Mouse (Mus musculus) hindbrain, embryonic 14.5 days (tissue): ENCODE results near the gene A4gnt. TPM values are rescaled to one million over a fixed set of nuclear protein-coding genes. Genes with fewer than 3 reads are reported as not detected.

Source experiments
- ATAC-seq: fragments of 200-750 bp; cut with Nextera tagmentation; 2 replicates; pipeline ENCODE4 v1.8.0; 2017; ENCODE audit warnings: moderate number of reproducible peaks, mild to moderate bottlenecking, moderate TSS enrichment, moderate library complexity; ENCODE audit not compliant: low FRiP score
- DNase-seq: peaks from one replicate; pipeline ENCODE4 v3.0.0-alpha.2; 2015; ENCODE audit warnings: low spot score
- H3K27ac ChIP-seq: fragments of 300-500 bp; sonication (generic); 2 replicates; pipeline ENCODE4 v1.5.1; 2014; ENCODE audit warnings: mild to moderate bottlenecking, moderate library complexity
- H3K27me3 ChIP-seq: fragments of 300-500 bp; sonication (generic); 2 replicates; pipeline ENCODE4 v1.6.1; 2014; ENCODE audit warnings: mild to moderate bottlenecking, low read length, mixed read lengths; ENCODE audit not compliant: control insufficient read depth, insufficient read depth
- H3K36me3 ChIP-seq: fragments of 300-500 bp; sonication (generic); replicated peaks from 2 replicates; pipeline ENCODE4 v1.6.1; 2014; ENCODE audit not compliant: control insufficient read depth, insufficient read depth
- H3K4me1 ChIP-seq: fragments of 300-500 bp; sonication (generic); replicated peaks from 2 replicates; pipeline ENCODE4 v1.6.1; 2014; ENCODE audit warnings: antibody characterized with exemption, low read length, mixed read lengths; ENCODE audit not compliant: control insufficient read depth, insufficient read depth
- H3K4me2 ChIP-seq: fragments of 300-500 bp; sonication (generic); replicated peaks from 2 replicates; pipeline ENCODE4 v1.6.1; 2014; ENCODE audit warnings: mild to moderate bottlenecking, moderate library complexity
- H3K4me3 ChIP-seq: fragments of 300-500 bp; sonication (generic); replicated peaks from 2 replicates; pipeline ENCODE4 v1.5.1; 2014; ENCODE audit warnings: mild to moderate bottlenecking, low read length
- H3K9ac ChIP-seq: fragments of 300-500 bp; sonication (generic); 2 replicates; pipeline ENCODE4 v1.6.1; 2014
- H3K9me3 ChIP-seq: fragments of 300-500 bp; sonication (generic); 2 replicates; pipeline ENCODE4 v1.6.1; 2016; ENCODE audit warnings: low read length; ENCODE audit not compliant: control insufficient read depth
- WGBS: fragments of 180-500 bp; shearing (Covaris S2); extraction: QIAGEN DNeasy Blood & Tissue Kit; methylation state at CpG from one replicate; pipeline ENCODE4 v1.1.7; 2014; 5-methylcytosine and 5-hydroxymethylcytosine counted together
- polyA plus RNA-seq: library from polyadenylated mRNA; unstranded; fragments of >200 nt; fragmentation: Nextera tagmentation; extraction: Ambion mirVana; gene quantifications from 2 replicates; pipeline ENCODE4 v1.2.1, GENCODE M21; 2014

Gene A4gnt
- polyA plus RNA-seq: not detected in 2 replicates

DNA sequence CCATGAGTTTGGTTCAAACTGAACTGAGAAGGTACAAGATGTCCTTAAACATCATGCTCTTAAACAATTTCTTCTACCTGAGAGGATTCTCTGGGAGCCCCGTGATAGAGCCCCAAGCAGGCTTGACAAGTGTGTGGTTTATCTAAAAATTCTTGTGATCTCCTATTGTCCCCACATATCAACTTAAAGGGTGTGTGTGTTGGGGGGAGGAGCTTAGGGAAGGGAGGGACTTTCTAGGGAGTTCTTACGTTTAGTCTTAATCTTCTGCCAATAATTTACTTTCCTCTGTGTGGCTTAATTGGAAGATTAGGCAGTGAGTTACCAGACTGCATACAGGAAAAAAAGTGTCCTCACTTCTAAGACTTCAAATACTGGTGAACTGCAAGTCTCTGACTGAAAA, at the start of gene A4gnt:
Gene A4gnt (plus strand): TSS at position 301 of the 400 bp plus-strand sequence.
- WGBS: 70% methylated on average over 2 of the region's 2 CpGs
- H3K4me2 ChIP-seq: no peak within 1 kb of the TSS
- H3K9ac ChIP-seq: no peak within 1 kb of the TSS
- DNase-seq (no peak), ATAC-seq (no peak)
- no peaks in the 10 kb centered on the region for H3K9me3 ChIP-seq
- H3K27me3 ChIP-seq: no peaks in the 10 kb centered on the region
- H3K4me3 ChIP-seq: no peak within 1 kb of the TSS
- no peaks in the 10 kb centered on the region for H3K36me3 ChIP-seq
- H3K4me1 ChIP-seq: no peaks in the 10 kb centered on the region
- H3K27ac ChIP-seq: no peak within 1 kb of the TSS

DNA sequence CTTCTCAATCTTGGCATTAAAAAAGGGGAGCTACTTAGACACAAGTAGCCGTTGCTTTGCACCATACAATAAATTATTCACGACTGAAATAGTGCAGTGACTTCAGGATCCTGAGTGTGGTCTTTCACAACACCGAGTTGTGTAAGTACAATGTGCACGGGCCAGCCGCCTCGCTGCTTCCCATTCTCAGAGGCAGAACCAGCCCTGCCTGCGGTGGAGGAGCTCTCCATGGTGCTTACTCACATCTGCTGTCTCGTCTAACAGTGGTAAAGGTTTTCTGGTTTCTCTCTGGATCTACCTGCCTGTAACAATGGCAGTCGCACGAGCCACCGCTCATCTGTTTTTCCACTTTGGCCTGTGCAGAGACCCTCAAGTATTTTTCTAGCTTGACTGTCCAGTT, 48.6 kb upstream of the A4gnt start:
- no peak for DNase-seq
- no peak overlapping the region for H3K4me3 ChIP-seq
- 28% methylated on average over 11 of the region's 11 CpGs for WGBS
- no peak for ATAC-seq
- no peak overlapping the region for H3K4me2 ChIP-seq
- H3K27ac ChIP-seq: no peak overlapping the region
- H3K9me3 ChIP-seq: no peaks in the 10 kb centered on the region
- peaks cover 15% of the 10 kb centered on the region for H3K4me1 ChIP-seq
- no peak overlapping the region for H3K9ac ChIP-seq
- no peaks in the 10 kb centered on the region for H3K27me3 ChIP-seq
- H3K36me3 ChIP-seq: no peaks in the 10 kb centered on the region

DNA sequence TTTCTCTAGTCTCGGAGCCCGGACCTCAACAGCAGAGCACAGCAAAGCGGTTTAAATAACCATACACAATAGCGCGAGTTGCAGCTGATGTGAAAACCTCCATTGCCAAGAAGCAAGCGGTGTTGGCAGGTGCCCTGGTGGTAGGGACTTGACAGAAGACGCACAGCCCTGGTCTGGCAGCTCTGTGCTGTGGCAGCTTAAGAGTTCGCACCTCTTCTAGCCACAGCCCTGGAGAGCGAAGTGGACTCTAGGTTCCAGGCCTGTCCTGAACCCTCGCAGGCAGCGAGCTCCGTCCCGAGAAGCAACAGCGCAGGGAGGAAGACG, 44.3 kb upstream of the A4gnt start:
- peak; percentile 57; the same call in 1 of the 2 replicates for ATAC-seq
- H3K4me1 ChIP-seq: peaks cover 19% of the 10 kb centered on the region
- H3K4me3 ChIP-seq: peak overlapping the region; percentile 99
- H3K9me3 ChIP-seq: no peaks in the 10 kb centered on the region
- H3K9ac ChIP-seq: peak overlapping the region; percentile 90
- H3K27me3 ChIP-seq: no peaks in the 10 kb centered on the region
- no peak for DNase-seq
- H3K4me2 ChIP-seq: peak overlapping the region; percentile 89
- 1% methylated on average over 14 of the region's 15 CpGs for WGBS
- peak overlapping the region; percentile 97 for H3K27ac ChIP-seq
- no peaks in the 10 kb centered on the region for H3K36me3 ChIP-seq

GRCm38 (mm10) chr9:99568347-99569070, 43.8 kb upstream of the A4gnt start, which contains the start of gene Armc8:
TSS of gene Armc8 (minus strand) at chr9:99568899.
- DNase-seq (peak; percentile 89), ATAC-seq (peak; percentile 95)
- H3K4me3 ChIP-seq: peak within 1 kb of the TSS; percentile 99
- peak within 1 kb of the TSS; percentile 97 for H3K27ac ChIP-seq
- under 1% methylated on average over 60 of the region's 70 CpGs for WGBS
- H3K9me3 ChIP-seq: no peaks in the 10 kb centered on the region
- H3K4me2 ChIP-seq: peak within 1 kb of the TSS; percentile 89
- peaks cover 19% of the 10 kb centered on the region for H3K4me1 ChIP-seq
- no peaks in the 10 kb centered on the region for H3K27me3 ChIP-seq
- H3K9ac ChIP-seq: peak within 1 kb of the TSS; percentile 90
- H3K36me3 ChIP-seq: no peaks in the 10 kb centered on the region

DNA sequence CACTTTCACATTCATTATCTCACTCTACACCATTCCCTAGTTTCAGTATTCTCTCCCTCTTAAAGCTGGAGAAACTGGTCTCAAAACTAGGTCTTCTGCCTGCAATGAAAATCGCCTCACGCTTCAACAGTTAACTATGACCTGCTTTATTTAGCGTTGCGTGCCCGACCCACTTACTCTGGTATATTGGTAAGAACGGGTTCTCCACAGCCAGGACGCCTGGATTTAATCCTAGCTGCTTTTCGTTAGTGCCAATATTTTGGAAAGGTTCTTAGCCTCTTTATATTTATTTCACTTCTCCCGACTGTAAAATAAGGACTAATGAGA, 43.3 kb upstream of the A4gnt start:
- Histone ChIP-seq H3K4me1 (peaks cover 19% of the 10 kb centered on the region), H3K9ac (peak overlapping the region; percentile 90), H3K9me3 (no peaks in the 10 kb centered on the region), H3K4me2 (peak overlapping the region; percentile 89), H3K27ac (peak overlapping the region; percentile 97), H3K27me3 (no peaks in the 10 kb centered on the region), H3K36me3 (no peaks in the 10 kb centered on the region), H3K4me3 (peak overlapping the region; percentile 99)
- DNase-seq: no peak
- no peak; the same call in 1 of the 2 replicates for ATAC-seq
- whole genome bisulfite sequencing: 2% methylated on average over 9 of the region's 9 CpGs

DNA sequence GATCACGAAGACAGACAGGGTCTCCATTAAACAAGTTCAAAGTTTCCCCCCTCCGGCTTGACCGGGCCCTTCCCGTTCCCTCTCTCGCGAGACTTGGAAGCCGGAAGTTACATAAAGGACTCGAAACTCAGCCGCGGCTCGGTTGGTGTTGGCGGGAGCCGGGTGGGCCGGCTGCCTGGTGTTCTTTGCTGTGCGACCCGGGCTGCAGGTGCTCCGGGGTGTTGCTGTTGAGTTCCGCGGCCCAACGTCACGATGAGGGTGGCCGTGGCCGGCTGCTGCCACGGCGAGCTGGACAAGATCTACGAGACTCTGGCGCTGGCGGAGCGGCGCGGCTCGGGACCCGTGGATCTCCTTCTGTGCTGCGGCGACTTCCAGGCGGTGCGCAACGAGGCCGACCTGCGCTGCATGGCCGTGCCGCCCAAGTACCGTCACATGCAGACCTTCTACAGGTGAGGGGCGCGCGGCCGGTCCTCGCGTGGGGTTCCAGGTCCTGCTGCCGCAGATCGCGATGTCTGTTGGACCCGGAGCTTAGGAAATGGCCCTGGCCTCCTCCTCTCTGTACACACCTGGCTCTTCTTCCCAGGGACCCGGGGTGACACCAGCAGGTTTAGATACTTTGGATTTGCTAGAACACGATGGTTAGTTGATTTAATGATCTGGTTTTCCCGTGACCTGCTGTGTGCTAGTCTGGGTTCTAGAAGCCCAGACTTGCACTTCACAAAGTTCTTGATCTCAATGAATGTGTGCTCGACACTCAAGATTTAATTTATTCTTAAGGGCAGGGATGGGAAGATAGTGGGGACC, 36.4 kb upstream of the A4gnt start, which contains the start of gene Dbr1:
Gene Dbr1 (plus strand): TSS at position 123 of the 804 bp plus-strand sequence.
- Histone ChIP-seq H3K9me3 (no peaks in the 10 kb centered on the region), H3K27me3 (no peaks in the 10 kb centered on the region), H3K27ac (peak within 1 kb of the TSS; percentile 75), H3K4me2 (peak within 1 kb of the TSS; percentile 82), H3K9ac (peak within 1 kb of the TSS; percentile 80), H3K4me3 (peak within 1 kb of the TSS; percentile 74), H3K36me3 (peaks cover 12% of the 10 kb centered on the region), H3K4me1 (peaks cover 8% of the 10 kb centered on the region; the same call in 1 of the 2 replicates)
- DNase-seq: peak; percentile 95
- peak; percentile 95 for ATAC-seq
- under 1% methylated on average over 57 of the region's 57 CpGs for WGBS

- Histone ChIP-seq H3K4me1 (peaks cover 8% of the 10 kb centered on the region; the same call in 1 of the 2 replicates), H3K27me3 (no peaks in the 10 kb centered on the region), H3K27ac (no peak overlapping the region), H3K4me2 (no peak overlapping the region), H3K36me3 (peaks cover 53% of the 10 kb centered on the region), H3K4me3 (no peak overlapping the region), H3K9me3 (no peaks in the 10 kb centered on the region), H3K9ac (no peak overlapping the region)
- ATAC-seq (no peak), DNase-seq (peak; percentile 70)
- 49% methylated on average over 2 of the region's 2 CpGs for WGBS
Observed at GRCm38 (mm10) chr9:99580655-99581054, 31.6 kb upstream of the A4gnt start.

- H3K4me1 ChIP-seq: no peaks in the 10 kb centered on the region
- H3K36me3 ChIP-seq: peaks cover 25% of the 10 kb centered on the region
- no peak for ATAC-seq
- no peak overlapping the region for H3K4me2 ChIP-seq
- WGBS: 25% methylated on average over 8 of the region's 8 CpGs
- H3K4me3 ChIP-seq: no peak overlapping the region
- H3K9me3 ChIP-seq: no peaks in the 10 kb centered on the region
- DNase-seq: peak; percentile 63
- no peaks in the 10 kb centered on the region for H3K27me3 ChIP-seq
- no peak overlapping the region for H3K9ac ChIP-seq
- no peak overlapping the region for H3K27ac ChIP-seq
Observed at GRCm38 (mm10) chr9:99587505-99588202, 24.6 kb upstream of the A4gnt start.

DNA sequence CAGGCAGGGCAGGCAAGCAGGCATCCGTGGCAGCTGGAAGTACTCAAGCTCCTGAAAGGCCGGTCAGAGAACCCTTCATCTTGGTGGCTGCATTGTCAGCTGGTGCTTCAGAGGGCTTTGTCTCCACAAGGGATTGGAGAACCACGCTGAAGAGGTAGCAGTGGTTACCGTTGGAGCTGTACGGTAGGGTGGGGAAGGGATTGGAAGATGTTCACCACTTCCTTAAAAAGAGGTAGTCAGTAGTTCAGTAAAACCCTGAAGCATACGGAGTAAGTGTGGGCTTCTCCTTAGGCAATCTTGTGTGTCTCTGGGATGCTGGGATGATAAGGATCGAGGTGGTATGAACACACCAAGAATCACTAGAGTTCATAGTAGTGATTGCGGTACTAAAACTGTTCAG, 21.2 kb upstream of the A4gnt start:
- Histone ChIP-seq H3K4me2 (no peak overlapping the region), H3K9me3 (no peaks in the 10 kb centered on the region), H3K27ac (no peak overlapping the region), H3K4me3 (no peak overlapping the region), H3K36me3 (no peaks in the 10 kb centered on the region), H3K27me3 (no peaks in the 10 kb centered on the region), H3K9ac (no peak overlapping the region), H3K4me1 (no peaks in the 10 kb centered on the region)
- WGBS: 82% methylated on average over 8 of the region's 8 CpGs
- DNase-seq (no peak), ATAC-seq (no peak)
